9 mouse cellular contexts compared by ENCODE assay signal in genomic region chr16:91042640-91043039, GRCm38 (mm10). TPM values are rescaled to one million over a fixed set of nuclear protein-coding genes. Genes with fewer than 3 reads are reported as not detected.
DNase-seq lines count a peak whose midpoint lies in the region; ATAC-seq lines count a peak whose summit lies in the region.
"Had no signal": no experiment of that assay in that cellular context is flagged by ENCODE, and none has a peak within 500 bp of the region (broad histone marks: within the 10 kb centered on the region; RNA-seq: fewer than 3 reads in every experiment).

No protein-coding gene starts in this region.

- 41% methylated on average over 1 of the region's 1 CpGs for WGBS in heart, embryonic 14.5 days
- 78% methylated on average over 1 of the region's 1 CpGs for WGBS in hindbrain, embryonic 14.5 days
- WGBS in midbrain, embryonic 13.5 days = 67% methylated on average over 1 of the region's 1 CpGs

- peaks cover 38% of the 10 kb centered on the region for H3K36me3 ChIP-seq in heart, embryonic 14.5 days (ENCODE audit: control insufficient read depth, insufficient read depth, low read length)
- H3K36me3 ChIP-seq in hindbrain, embryonic 14.5 days (replicated peaks; ENCODE audit: control insufficient read depth, insufficient read depth) = peaks cover 29% of the 10 kb centered on the region
- peaks cover 25% of the 10 kb centered on the region for H3K36me3 ChIP-seq in midbrain, embryonic 13.5 days

- H3K4me1 ChIP-seq in heart, embryonic 14.5 days (ENCODE audit: control insufficient read depth in 2 of 2, insufficient read depth in 2 of 2, low read length in 2 of 2) = peaks cover 4 to 22% of the 10 kb centered on the region in 2 experiments; a peak in 3 of 4 replicates
- H3K4me1 ChIP-seq in hindbrain, embryonic 14.5 days (replicated peaks; ENCODE audit: control insufficient read depth, insufficient read depth, low read length) = peaks cover 17% of the 10 kb centered on the region
- peaks cover 32% of the 10 kb centered on the region for H3K4me1 ChIP-seq in midbrain, embryonic 13.5 days (replicated peaks)

- peak overlapping the region in 1 of 2 experiments; percentile 90; a peak in 3 of 4 replicates for H3K4me3 ChIP-seq in heart, embryonic 14.5 days (ENCODE audit: control insufficient read depth in 1 of 2, insufficient read depth in 1 of 2, low read depth in 1 of 2, low read length in 2 of 2)
- peak overlapping the region; percentile 99 for H3K4me3 ChIP-seq in hindbrain, embryonic 14.5 days (replicated peaks; ENCODE audit: low read length)
- H3K4me3 ChIP-seq in midbrain, embryonic 13.5 days (replicated peaks) = peak overlapping the region; percentile 77

- peak overlapping the region; percentile 94 for H3K9ac ChIP-seq in heart, embryonic 14.5 days (ENCODE audit: low read length)
- peak overlapping the region; percentile 99 for H3K9ac ChIP-seq in hindbrain, embryonic 14.5 days
- peak overlapping the region; percentile 55 for H3K9ac ChIP-seq in midbrain, embryonic 13.5 days (replicated peaks)

- no peaks in the 10 kb centered on the region for H3K27me3 ChIP-seq in heart, embryonic 14.5 days (ENCODE audit: control insufficient read depth, insufficient read depth, low read length)
- no peaks in the 10 kb centered on the region for H3K27me3 ChIP-seq in hindbrain, embryonic 14.5 days (ENCODE audit: control insufficient read depth, insufficient read depth, low read length)
- H3K27me3 ChIP-seq in midbrain, embryonic 13.5 days = no peaks in the 10 kb centered on the region; the same call in 1 of the 2 replicates

- intact Hi-C loops in heart, postnatal 10 days (cut with DNase I) = no loop called here

- H3K4me2 ChIP-seq in heart, embryonic 14.5 days (ENCODE audit: low read length) = peak overlapping the region; percentile 77
- H3K4me2 ChIP-seq in hindbrain, embryonic 14.5 days (replicated peaks) = peak overlapping the region; percentile 73
- peak overlapping the region; percentile 73 for H3K4me2 ChIP-seq in midbrain, embryonic 13.5 days (replicated peaks)

- H3K27ac ChIP-seq in heart, embryonic 14.5 days (replicated peaks in 1 of 2; ENCODE audit: control insufficient read depth in 1 of 2, insufficient read depth in 1 of 2, low read depth in 2 of 2, low read length in 2 of 2) = no peak overlapping the region
- H3K27ac ChIP-seq in hindbrain, embryonic 14.5 days = no peak overlapping the region
- no peak overlapping the region for H3K27ac ChIP-seq in midbrain, embryonic 13.5 days

- ATAC-seq in heart, embryonic 14.5 days (ENCODE audit: insufficient number of reproducible peaks, insufficient read depth, low FRiP score, low read depth) = no peak
- ATAC-seq in hindbrain, embryonic 14.5 days (ENCODE audit: low FRiP score) = no peak
- ATAC-seq in midbrain, embryonic 13.5 days = no peak

- no peak for DNase-seq in heart, postnatal 10 days
- peak; percentile 12 to 27 for DNase-seq in adrenal gland, postnatal 36 days
- no peak for DNase-seq in hindbrain, embryonic 14.5 days (ENCODE audit: low spot score)
- no peak for DNase-seq in frontal cortex, postnatal 14 days (ENCODE audit: low spot score in 2 of 2)
- no peak for DNase-seq in natural killer cell, adult 2 months (ENCODE audit: low spot score in 2 of 2)
- no peak for DNase-seq in left cerebral cortex, adult 18-20 months (ENCODE audit: low spot score in 2 of 2)
- DNase-seq: cerebellum, postnatal 36 days had no signal

- no peaks in the 10 kb centered on the region for H3K9me3 ChIP-seq in heart, embryonic 14.5 days (ENCODE audit: control insufficient read depth, low read length)
- no peaks in the 10 kb centered on the region for H3K9me3 ChIP-seq in hindbrain, embryonic 14.5 days (ENCODE audit: control insufficient read depth, low read length)
- H3K9me3 ChIP-seq in midbrain, embryonic 13.5 days = no peaks in the 10 kb centered on the region

RNA-seq across cellular contexts. Expression of gene Paxbp1, which starts 1.7 kb away (rescaled TPM):
- polyA plus RNA-seq in heart, embryonic 14.5 days (2014; fragmentation: Nextera tagmentation; extraction: Ambion mirVana) = 42.7 and 45.1 TPM in 2 replicates
- 10 to 100 TPM; 22.6 to 27.2 TPM for total RNA-seq in heart, postnatal 10 days (2021)
- 10 to 100 TPM; 44.3 to 62.3 TPM for total RNA-seq in adrenal gland, postnatal 36 days (2021)
- polyA plus RNA-seq in hindbrain, embryonic 14.5 days (2014; fragmentation: Nextera tagmentation; extraction: Ambion mirVana) = 64.7 and 71.6 TPM in 2 replicates
- 85.5 and 89.6 TPM in 2 replicates for polyA plus RNA-seq in midbrain, embryonic 13.5 days (2015; fragmentation: Nextera tagmentation; extraction: Ambion mirVana)
- total RNA-seq in left cerebral cortex, adult 18-20 months (2021) = 10 to 100 TPM; 56.1 to 59.4 TPM

RNA-seq across cellular contexts. Expression of gene Synj1, which starts 31.5 kb away (rescaled TPM):
- 14.1 and 16.5 TPM in 2 replicates for polyA plus RNA-seq in heart, embryonic 14.5 days (2014; fragmentation: Nextera tagmentation; extraction: Ambion mirVana)
- total RNA-seq in heart, postnatal 10 days (2021) = 10 to 100 TPM; 29.0 to 30.8 TPM
- total RNA-seq in adrenal gland, postnatal 36 days (2021) = 10 to 100 TPM; 43.0 to 61.4 TPM
- 69.2 and 75.0 TPM in 2 replicates for polyA plus RNA-seq in hindbrain, embryonic 14.5 days (2014; fragmentation: Nextera tagmentation; extraction: Ambion mirVana)
- polyA plus RNA-seq in midbrain, embryonic 13.5 days (2015; fragmentation: Nextera tagmentation; extraction: Ambion mirVana) = 33.6 and 38.0 TPM in 2 replicates
- 100 to 1,000 TPM; 330 to 343 TPM for total RNA-seq in left cerebral cortex, adult 18-20 months (2021)

RNA-seq across cellular contexts. Expression of gene 4932438H23Rik, which starts 52.3 kb away (rescaled TPM):
- 0.18 and 0.19 TPM in 2 replicates for polyA plus RNA-seq in heart, embryonic 14.5 days (2014; fragmentation: Nextera tagmentation; extraction: Ambion mirVana)
- total RNA-seq in heart, postnatal 10 days (2021) = under 1 TPM in 1 of 2 experiments, not detected in 1; 0.19 TPM
- not detected for total RNA-seq in adrenal gland, postnatal 36 days (2021)
- 0.76 and 1.5 TPM in 2 replicates for polyA plus RNA-seq in hindbrain, embryonic 14.5 days (2014; fragmentation: Nextera tagmentation; extraction: Ambion mirVana)
- polyA plus RNA-seq in midbrain, embryonic 13.5 days (2015; fragmentation: Nextera tagmentation; extraction: Ambion mirVana) = 0.42 and 1.6 TPM in 2 replicates
- total RNA-seq in left cerebral cortex, adult 18-20 months (2021) = 1 to 10 TPM in 1 of 2 experiments, under 1 TPM in 1; 0.75 to 1.1 TPM

Comparison
In these comparisons a context has a peak if more than half of its experiments do, and no peak if none do; other contexts are left out.
1. DNase-seq: peak in adrenal gland, postnatal 36 days (2 of 2); none in heart, postnatal 10 days (0 of 2), hindbrain, embryonic 14.5 days (single experiment), frontal cortex, postnatal 14 days (0 of 2), natural killer cell, adult 2 months (0 of 2) and left cerebral cortex, adult 18-20 months (0 of 2).
2. RNA of gene Synj1, which starts 31.5 kb away (total RNA-seq): 330 to 343 TPM in left cerebral cortex, adult 18-20 months; 43.0 to 61.4 TPM in adrenal gland, postnatal 36 days and 29.0 to 30.8 TPM in heart, postnatal 10 days; every median in the first group is over 4 times any median in the second.
3. Peak in every context shown above with its lines, with median percentiles within 50 percentile points of each other: H3K4me2 ChIP-seq and H3K9ac ChIP-seq.